Mouse (Mus musculus) megakaryocyte, adult 5-6 weeks (primary cell): ENCODE measurements around the gene Fam131b. TPM values are rescaled to one million over a fixed set of nuclear protein-coding genes. Genes with fewer than 3 reads are reported as not detected.

Source experiments
- ATAC-seq: 2 replicates; pipeline ENCODE4 v1.8.0; 2016; ENCODE audit warnings: mild to moderate bottlenecking, inconsistent platforms; ENCODE audit not compliant: poor library complexity, severe bottlenecking
- total RNA-seq, 2 experiments: library from RNA; stranded (forward) in 1 of 2; stranded (reverse) in 1 of 2; fragments of 153-499, 151-499 nt in 1 of 2; fragments of 221-1000, 200-1000 nt in 1 of 2; gene quantifications; 2 replicates each; pipeline versions ENCODE4 v1.2.3 to v1.2.4; 2015 to 2017

Gene Fam131b
- total RNA-seq, 2 experiments from 2014 or later = not detected

- ATAC-seq = no peak
Observed at GRCm38 (mm10) chr6:42330946-42331345, 6.5 kb upstream of the Fam131b start.

GRCm38 (mm10) chr6:42330216-42330615 lies 5.8 kb upstream of the Fam131b start:
- ATAC-seq = no peak

- ATAC-seq = no peak
Observed at GRCm38 (mm10) chr6:42328757-42329156, 4.3 kb upstream of the Fam131b start.

GRCm38 (mm10) chr6:42326509-42326908 lies 2.1 kb upstream of the Fam131b start:
- no peak for ATAC-seq

- ATAC-seq = peak; percentile 81
Observed at GRCm38 (mm10) chr6:42325268-42325609, 796 bp upstream of the Fam131b start.

- peak; percentile 19; the same call in 1 of the 2 replicates for ATAC-seq
Observed at GRCm38 (mm10) chr6:42324067-42324481, 369 bp downstream of the Fam131b start.

- ATAC-seq = no peak
Observed at GRCm38 (mm10) chr6:42323371-42324066, 924 bp downstream of the Fam131b start.

GRCm38 (mm10) chr6:42318293-42318692 lies 6.2 kb downstream of the Fam131b start:
- ATAC-seq = no peak

GRCm38 (mm10) chr6:42310427-42311053 lies 13.9 kb downstream of the Fam131b start:
- peak; percentile 93 for ATAC-seq

- peak; percentile 65 for ATAC-seq
Observed at GRCm38 (mm10) chr6:42309816-42310378, 14.5 kb downstream of the Fam131b start.

- peak; percentile 87 for ATAC-seq
Observed at GRCm38 (mm10) chr6:42299362-42299761, 25.1 kb downstream of the Fam131b start.

- ATAC-seq = no peak
Observed at GRCm38 (mm10) chr6:42295549-42296094, 28.8 kb downstream of the Fam131b start.

- peak; percentile 85 for ATAC-seq
Observed at GRCm38 (mm10) chr6:42293327-42293726, 31.1 kb downstream of the Fam131b start.

- no peak for ATAC-seq
Observed at GRCm38 (mm10) chr6:42287562-42287961, 36.9 kb downstream of the Fam131b start.

- ATAC-seq = no peak
Observed at GRCm38 (mm10) chr6:42286448-42286847, 38.0 kb downstream of the Fam131b start, which contains the start of gene Clcn1. Gene Clcn1 (plus strand): TSS chr6:42286685.

GRCm38 (mm10) chr6:42282865-42283528 lies 41.4 kb downstream of the Fam131b start:
- 0 out of 2 replicates have a peak, but pooled peaks have one; percentile 27 for ATAC-seq

GRCm38 (mm10) chr6:42276151-42276550 lies 48.3 kb downstream of the Fam131b start:
- ATAC-seq = no peak

- no peak for ATAC-seq
Observed at GRCm38 (mm10) chr6:42270817-42271216, 53.6 kb downstream of the Fam131b start.

- ATAC-seq = peak; percentile 52
Observed at GRCm38 (mm10) chr6:42265391-42266330, 58.8 kb downstream of the Fam131b start.
